Mouse (Mus musculus) cerebellum, postnatal 36 days (tissue): ENCODE data around the gene Cpsf6.

Experiments used
- DNase-seq, 2 experiments: peaks; one replicate each; pipeline ENCODE4 v3.0.0; 2021 to 2022; ENCODE audit warnings: mixed read lengths in 2 of 2

The Cpsf6 gene

DNA sequence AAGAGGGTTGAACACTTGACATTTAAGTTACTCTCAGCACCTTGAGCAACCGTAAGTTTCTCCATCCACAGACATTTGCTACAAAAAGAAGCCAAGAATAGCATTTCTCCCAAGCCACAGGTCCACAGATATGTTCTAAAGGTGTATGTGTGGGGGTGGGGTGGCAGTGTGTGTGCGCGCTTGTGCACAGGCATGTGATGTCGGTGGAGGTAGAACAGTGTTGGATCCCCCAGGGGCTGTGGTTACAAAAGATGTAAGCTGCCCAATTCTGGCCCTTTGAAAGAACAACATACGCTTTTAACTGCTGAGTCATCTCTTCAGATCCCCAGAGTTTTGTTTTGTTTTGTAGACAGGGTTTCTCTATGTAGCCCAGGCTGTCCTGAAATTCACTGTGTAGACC is 57.2 kb downstream of the Cpsf6 start:
- no peak for DNase-seq

DNA sequence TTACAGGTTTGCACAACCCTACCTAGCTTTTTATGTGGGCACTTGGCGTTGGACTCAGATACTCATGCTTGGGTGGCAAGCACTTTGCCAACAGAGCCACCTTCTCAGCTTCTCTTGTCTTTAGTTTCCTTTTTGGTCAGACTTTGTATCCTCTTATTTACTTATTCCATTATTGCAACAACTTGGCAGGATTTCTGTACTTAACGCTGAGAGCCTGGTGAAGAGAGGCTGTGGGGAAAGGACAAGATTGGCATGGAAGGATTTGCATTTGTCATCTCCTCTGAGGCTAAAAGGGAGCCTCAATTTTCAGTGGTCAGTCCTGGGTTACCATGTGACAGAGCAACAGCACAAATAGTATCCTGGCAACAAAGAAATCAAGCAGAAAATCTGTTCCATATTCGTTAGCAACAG is 59.2 kb downstream of the Cpsf6 start:
- DNase-seq, result no peak

- DNase-seq, result no peak
Observed at GRCm38 (mm10) chr10:117316391-117316790, 63.4 kb downstream of the Cpsf6 start.

GRCm38 (mm10) chr10:117313133-117313532 is 66.7 kb downstream of the Cpsf6 start:
- no peak for DNase-seq

DNA sequence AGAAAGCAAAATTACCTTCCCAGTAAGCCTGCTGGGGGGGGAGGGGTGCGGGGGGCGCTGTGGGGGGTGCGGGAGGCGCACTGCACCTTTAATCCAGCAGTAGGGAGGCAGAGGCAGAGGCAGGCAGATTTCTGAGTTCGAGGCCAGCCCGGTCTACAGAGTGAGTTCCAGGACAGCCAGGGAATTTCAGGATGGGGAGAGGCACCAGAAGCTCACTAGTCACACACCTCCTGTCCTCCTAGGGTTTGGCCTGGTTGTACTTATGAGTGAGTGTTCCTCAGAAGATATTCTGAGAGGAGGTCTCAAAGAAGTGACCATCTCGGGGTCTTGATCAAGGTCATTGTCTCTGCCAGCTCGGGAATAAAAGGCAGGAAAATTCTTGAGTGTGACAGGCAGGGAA is 67.6 kb downstream of the Cpsf6 start:
- no peak for DNase-seq

DNA sequence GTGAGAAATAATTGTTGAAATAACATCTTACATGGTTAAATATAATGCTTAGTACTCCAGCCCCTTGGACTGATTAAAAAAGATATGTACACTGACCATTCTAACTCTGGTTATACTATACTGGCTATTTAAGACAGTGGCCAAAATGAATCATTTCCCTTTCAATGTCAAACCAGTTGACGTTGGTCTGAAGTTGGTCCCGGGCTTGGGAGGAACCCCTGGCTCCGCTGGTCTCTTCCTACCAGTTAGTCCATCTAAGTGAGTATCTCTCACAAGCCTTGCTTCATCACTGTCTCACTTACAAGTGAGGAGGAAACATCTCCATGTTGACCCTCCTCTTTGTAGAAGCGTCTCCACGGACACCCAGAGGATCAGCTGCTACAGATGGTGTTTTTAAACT is 75.4 kb downstream of the Cpsf6 start:
- DNase-seq, result no peak

DNA sequence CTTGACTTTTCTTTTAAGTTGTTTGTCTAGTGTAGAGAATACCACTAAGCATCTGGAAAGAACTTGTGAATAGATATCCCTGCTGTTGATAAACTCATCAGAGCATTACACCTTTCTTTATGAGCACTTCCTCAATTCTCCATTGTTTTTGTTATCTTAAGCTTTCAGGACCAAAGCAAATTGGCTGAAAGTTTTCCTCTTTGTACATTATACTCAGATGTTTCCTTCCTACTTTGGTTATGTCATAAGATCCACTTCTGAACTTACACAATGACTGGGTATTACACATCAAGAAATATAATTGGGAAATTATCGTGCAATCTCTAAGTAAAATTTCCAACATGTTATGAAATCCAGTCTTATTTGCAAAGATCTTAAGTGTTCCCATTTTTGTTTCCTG is 78.1 kb downstream of the Cpsf6 start:
- DNase-seq, result no peak

GRCm38 (mm10) chr10:117299901-117300520 is 79.8 kb downstream of the Cpsf6 start:
- no peak for DNase-seq

- DNase-seq, result no peak
Observed at GRCm38 (mm10) chr10:117299106-117299505, 80.7 kb downstream of the Cpsf6 start.

DNA sequence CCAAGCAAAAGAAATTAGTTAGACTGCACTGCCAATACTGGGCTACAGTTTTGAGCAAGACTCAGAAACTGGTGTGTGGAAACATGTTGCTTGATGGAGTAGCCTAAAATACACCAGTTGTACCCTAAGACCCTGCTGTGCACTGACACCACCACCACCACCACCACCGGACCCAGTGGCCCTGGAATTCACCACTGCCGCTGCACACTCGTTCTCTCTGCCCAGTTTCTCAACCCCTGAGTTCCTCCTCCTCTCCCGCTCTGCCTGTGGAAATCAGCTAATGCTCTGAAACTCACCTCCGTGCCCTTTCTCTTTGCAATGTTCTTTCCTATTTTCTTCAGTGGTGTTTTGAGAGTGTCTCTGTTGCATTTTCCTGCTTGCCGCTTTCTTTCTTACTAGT is 81.5 kb downstream of the Cpsf6 start:
- no peak for DNase-seq
